Mouse (Mus musculus) kidney, embryonic 14.5 days (tissue): ENCODE data around the gene Khk. TPM values are rescaled to one million over a fixed set of nuclear protein-coding genes. Genes with fewer than 3 reads are reported as not detected.

ENCODE experiments used
- ATAC-seq: fragments of 200-750 bp; cut with Nextera tagmentation; 2 replicates; pipeline ENCODE4 v1.8.0; 2017; ENCODE audit warnings: moderate number of reproducible peaks, mild to moderate bottlenecking, moderate TSS enrichment, moderate library complexity; ENCODE audit not compliant: low FRiP score, low TSS enrichment
- H3K27ac ChIP-seq: fragments of 300-500 bp; sonication (generic); 2 replicates; pipeline ENCODE4 v1.5.1; 2014; ENCODE audit warnings: low read depth, mild to moderate bottlenecking, low read length, moderate library complexity, mixed read lengths
- H3K27me3 ChIP-seq: fragments of 300-500 bp; sonication (generic); 2 replicates; pipeline ENCODE4 v1.6.1; 2014; ENCODE audit warnings: mild to moderate bottlenecking, low read length; ENCODE audit not compliant: control insufficient read depth, insufficient read depth
- H3K36me3 ChIP-seq: fragments of 300-500 bp; sonication (generic); 2 replicates; pipeline ENCODE4 v1.6.1; 2014; ENCODE audit warnings: low read length, mixed read lengths; ENCODE audit not compliant: control insufficient read depth, insufficient read depth
- H3K4me1 ChIP-seq: fragments of 300-500 bp; sonication (generic); 2 replicates; pipeline ENCODE4 v1.6.1; 2014; ENCODE audit warnings: low read length, mixed read lengths; ENCODE audit not compliant: control insufficient read depth, insufficient read depth
- H3K4me2 ChIP-seq: fragments of 300-500 bp; sonication (generic); replicated peaks from 2 replicates; pipeline ENCODE4 v1.6.1; 2014; ENCODE audit warnings: low read depth, mild to moderate bottlenecking, low read length
- H3K4me3 ChIP-seq: fragments of 300-500 bp; sonication (generic); 2 replicates; pipeline ENCODE4 v1.5.1; 2014; ENCODE audit warnings: mild to moderate bottlenecking, low read length
- H3K9ac ChIP-seq: fragments of 300-500 bp; sonication (generic); 2 replicates; pipeline ENCODE4 v1.6.1; 2014; ENCODE audit warnings: low read depth, mild to moderate bottlenecking, low read length, moderate library complexity
- H3K9me3 ChIP-seq: fragments of 300-500 bp; sonication (generic); 2 replicates; pipeline ENCODE4 v1.6.1; 2016; ENCODE audit warnings: low read length; ENCODE audit not compliant: control insufficient read depth
- WGBS: fragments of 180-500 bp; shearing (Covaris S2); extraction: QIAGEN DNeasy Blood & Tissue Kit; methylation state at CpG from one replicate; pipeline ENCODE4 v1.1.7; 2014; 5-methylcytosine and 5-hydroxymethylcytosine counted together
- polyA plus RNA-seq: library from polyadenylated mRNA; unstranded; fragments of >200 nt; fragmentation: Nextera tagmentation; extraction: Ambion mirVana; gene quantifications from 2 replicates; pipeline ENCODE4 v1.2.1, GENCODE M21; 2014

The Khk gene
- polyA plus RNA-seq, 1 experiment from 2014 or later, result 31.4 TPM

GRCm38 (mm10) chr5:30955751-30956150, 34.5 kb downstream of the Khk start:
- Histone ChIP-seq H3K27me3 (no peaks in the 10 kb centered on the region), H3K4me2 (no peak overlapping the region), H3K9ac (no peak overlapping the region), H3K4me3 (no peak overlapping the region), H3K36me3 (peaks cover 55% of the 10 kb centered on the region), H3K9me3 (no peaks in the 10 kb centered on the region), H3K27ac (no peak overlapping the region), H3K4me1 (peaks cover 18% of the 10 kb centered on the region)
- 95% methylated on average over 6 of the region's 6 CpGs for WGBS
- no peak for ATAC-seq

- peaks cover 46% of the 10 kb centered on the region for H3K36me3 ChIP-seq
- H3K4me2 ChIP-seq, result no peak overlapping the region
- H3K9me3 ChIP-seq, result no peaks in the 10 kb centered on the region
- H3K27me3 ChIP-seq, result no peaks in the 10 kb centered on the region
- no peak overlapping the region for H3K4me3 ChIP-seq
- peak overlapping the region; percentile 7; the same call in 1 of the 2 replicates for H3K9ac ChIP-seq
- 91% methylated on average over 6 of the region's 6 CpGs for WGBS
- no peak overlapping the region for H3K27ac ChIP-seq
- H3K4me1 ChIP-seq, result peaks cover 18% of the 10 kb centered on the region
- ATAC-seq, result no peak
Measured at GRCm38 (mm10) chr5:30957891-30958290, 36.7 kb downstream of the Khk start.

GRCm38 (mm10) chr5:30959198-30959854, 38.1 kb downstream of the Khk start:
- H3K9me3 ChIP-seq, result no peaks in the 10 kb centered on the region
- H3K4me1 ChIP-seq, result peaks cover 18% of the 10 kb centered on the region
- 27% methylated on average over 19 of the region's 19 CpGs for WGBS
- H3K27me3 ChIP-seq, result no peaks in the 10 kb centered on the region
- H3K27ac ChIP-seq, result peak overlapping the region; percentile 89; the same call in 1 of the 2 replicates
- H3K4me3 ChIP-seq, result peak overlapping the region; percentile 89
- peaks cover 32% of the 10 kb centered on the region for H3K36me3 ChIP-seq
- H3K9ac ChIP-seq, result peak overlapping the region; percentile 92
- H3K4me2 ChIP-seq, result peak overlapping the region; percentile 88
- no peak for ATAC-seq

GRCm38 (mm10) chr5:30959966-30960501, 38.8 kb downstream of the Khk start, which contains the start of gene Preb:
Preb (minus strand) TSS chr5:30960361.
- H3K4me3 ChIP-seq, result peak within 1 kb of the TSS; percentile 89
- ATAC-seq, result peak; percentile 94
- peak within 1 kb of the TSS; percentile 89 for H3K27ac ChIP-seq
- H3K36me3 ChIP-seq, result peaks cover 25% of the 10 kb centered on the region
- H3K27me3 ChIP-seq, result no peaks in the 10 kb centered on the region
- under 1% methylated on average over 56 of the region's 56 CpGs for WGBS
- H3K4me2 ChIP-seq, result peak within 1 kb of the TSS; percentile 88
- H3K9ac ChIP-seq, result peak within 1 kb of the TSS; percentile 92
- H3K4me1 ChIP-seq, result peaks cover 18% of the 10 kb centered on the region
- H3K9me3 ChIP-seq, result no peaks in the 10 kb centered on the region

GRCm38 (mm10) chr5:30960814-30961213, 39.6 kb downstream of the Khk start:
- Histone ChIP-seq H3K27ac (no peak overlapping the region; the same call in 1 of the 2 replicates), H3K27me3 (no peaks in the 10 kb centered on the region), H3K9ac (0 out of 2 replicates have a peak overlapping the region, but pooled peaks have one; percentile 25), H3K4me3 (peak overlapping the region; percentile 89), H3K36me3 (peaks cover 17% of the 10 kb centered on the region), H3K4me1 (peaks cover 18% of the 10 kb centered on the region), H3K9me3 (no peaks in the 10 kb centered on the region), H3K4me2 (peak overlapping the region; percentile 88)
- ATAC-seq, result no peak
- 92% methylated on average over 2 of the region's 2 CpGs for WGBS

- Histone ChIP-seq H3K4me1 (peaks cover 18% of the 10 kb centered on the region), H3K36me3 (peaks cover 14% of the 10 kb centered on the region; the same call in 1 of the 2 replicates), H3K9me3 (no peaks in the 10 kb centered on the region), H3K9ac (no peak overlapping the region), H3K27me3 (no peaks in the 10 kb centered on the region), H3K4me3 (no peak overlapping the region), H3K4me2 (no peak overlapping the region), H3K27ac (no peak overlapping the region; the same call in 1 of the 2 replicates)
- ATAC-seq, result no peak
- 61% methylated on average over 10 of the region's 10 CpGs for WGBS
Measured at GRCm38 (mm10) chr5:30961545-30962505, 40.6 kb downstream of the Khk start.

- no peak for ATAC-seq
- no peak overlapping the region for H3K4me3 ChIP-seq
- no peak overlapping the region for H3K4me2 ChIP-seq
- no peaks in the 10 kb centered on the region for H3K36me3 ChIP-seq
- peaks cover 8% of the 10 kb centered on the region; the same call in 1 of the 2 replicates for H3K4me1 ChIP-seq
- no peak overlapping the region for H3K27ac ChIP-seq
- no peaks in the 10 kb centered on the region for H3K27me3 ChIP-seq
- WGBS, result 44% methylated on average over 3 of the region's 3 CpGs
- no peak overlapping the region for H3K9ac ChIP-seq
- H3K9me3 ChIP-seq, result no peaks in the 10 kb centered on the region
Measured at GRCm38 (mm10) chr5:30963916-30964315, 42.7 kb downstream of the Khk start.

GRCm38 (mm10) chr5:30966189-30966588, 45.0 kb downstream of the Khk start:
- Histone ChIP-seq H3K27ac (no peak overlapping the region), H3K36me3 (no peaks in the 10 kb centered on the region), H3K9ac (no peak overlapping the region), H3K9me3 (no peaks in the 10 kb centered on the region), H3K4me3 (no peak overlapping the region), H3K4me2 (no peak overlapping the region), H3K4me1 (peaks cover 3% of the 10 kb centered on the region; the same call in 1 of the 2 replicates), H3K27me3 (no peaks in the 10 kb centered on the region)
- 86% methylated on average over 4 of the region's 4 CpGs for whole genome bisulfite sequencing
- ATAC-seq, result no peak
